Comparison of ENCODE assay signal across 8 mouse cellular contexts in genomic region chr1:83407616-83408015, GRCm38 (mm10). TPM values are rescaled to one million over a fixed set of nuclear protein-coding genes. Genes with fewer than 3 reads are reported as not detected.
A peak's percentile ranks its signal among the peaks of the same experiment; 100 is the strongest.
DNase-seq lines count a peak whose midpoint lies in the region; ATAC-seq and TF ChIP-seq lines count a peak whose summit lies in the region.

No protein-coding gene starts in this region.

- no peaks in the 10 kb centered on the region for H3K9me3 ChIP-seq in lung, postnatal 0 days (ENCODE audit: low read length)
- H3K9me3 ChIP-seq in limb, embryonic 14.5 days (ENCODE audit: control insufficient read depth, low read length): no peaks in the 10 kb centered on the region
- no peaks in the 10 kb centered on the region for H3K9me3 ChIP-seq in stomach, embryonic 15.5 days

- DNase-seq in embryo, embryonic 11 days: peak; percentile 7
- no peak for DNase-seq in embryo, embryonic 9.5 days (ENCODE audit: extremely low spot score)
- no peak for DNase-seq in lung, postnatal 0 days (ENCODE audit: low spot score)
- DNase-seq in lung, postnatal 25 days (ENCODE audit: low spot score): no peak
- DNase-seq in limb, embryonic 14.5 days (ENCODE audit: low spot score): no peak
- no peak for DNase-seq in adrenal gland, adult 8-10 months
- DNase-seq in gastrocnemius, postnatal 14 days: no peak

- no peak for ATAC-seq in lung, postnatal 0 days
- ATAC-seq in limb, embryonic 14.5 days (ENCODE audit: low FRiP score, low read depth): no peak
- no peak for ATAC-seq in stomach, embryonic 15.5 days (ENCODE audit: insufficient read depth, low FRiP score, low read depth)

- WGBS in lung, postnatal 0 days: 2% methylated on average over 11 of the region's 11 CpGs
- 0% methylated on average over 11 of the region's 11 CpGs for WGBS in limb, embryonic 14.5 days
- 4% methylated on average over 11 of the region's 11 CpGs for WGBS in stomach, embryonic 15.5 days

- no peak for TF ChIP-seq EP300 in lung, postnatal 0 days (IDR thresholded peaks at IDR 0.05)

- no peak overlapping the region for H3K9ac ChIP-seq in lung, postnatal 0 days (replicated peaks; ENCODE audit: low read depth)
- peak overlapping the region; percentile 43; the same call in 1 of the 2 replicates for H3K9ac ChIP-seq in limb, embryonic 14.5 days (ENCODE audit: low read depth, low read length, severe bottlenecking)
- H3K9ac ChIP-seq in stomach, embryonic 15.5 days: no peak overlapping the region

- no peak for TF ChIP-seq POLR2A in limb, embryonic 14.5 days (IDR thresholded peaks at IDR 0.05; ENCODE audit: borderline replicate concordance, extremely low read depth, insufficient read depth, insufficient read length)

- intact Hi-C loops in gastrocnemius, postnatal 14 days (cut with DNase I; ENCODE audit: low total_unique reads): no loop called here

- H3K27ac ChIP-seq in lung, postnatal 0 days (ENCODE audit: low read length): no peak overlapping the region
- H3K27ac ChIP-seq in limb, embryonic 14.5 days (replicated peaks; ENCODE audit: low read depth, low read length): no peak overlapping the region
- H3K27ac ChIP-seq in stomach, embryonic 15.5 days: no peak overlapping the region

- H3K36me3 ChIP-seq in lung, postnatal 0 days (ENCODE audit: insufficient read depth, low read length): no peaks in the 10 kb centered on the region
- H3K36me3 ChIP-seq in limb, embryonic 14.5 days (ENCODE audit: control insufficient read depth, insufficient read depth, low read length): no peaks in the 10 kb centered on the region
- H3K36me3 ChIP-seq in stomach, embryonic 15.5 days: no peaks in the 10 kb centered on the region

- TF ChIP-seq CTCF in lung, postnatal 0 days (IDR thresholded peaks at IDR 0.05): no peak

- no peaks in the 10 kb centered on the region for H3K4me1 ChIP-seq in lung, postnatal 0 days (ENCODE audit: insufficient read depth, low read depth, low read length)
- H3K4me1 ChIP-seq in limb, embryonic 14.5 days (ENCODE audit: control insufficient read depth, insufficient read depth, low read length): no peaks in the 10 kb centered on the region
- H3K4me1 ChIP-seq in stomach, embryonic 15.5 days: no peaks in the 10 kb centered on the region

- no peak overlapping the region; the same call in 1 of the 2 replicates for H3K4me3 ChIP-seq in lung, postnatal 0 days (ENCODE audit: low read depth, low read length)
- H3K4me3 ChIP-seq in limb, embryonic 14.5 days (replicated peaks; ENCODE audit: low read length): peak overlapping the region; percentile 39
- peak overlapping the region; percentile 42 for H3K4me3 ChIP-seq in stomach, embryonic 15.5 days (replicated peaks)

- H3K27me3 ChIP-seq in lung, postnatal 0 days (replicated peaks; ENCODE audit: insufficient read depth, low read length): no peaks in the 10 kb centered on the region
- 0 out of 2 replicates have a peak, but pooled peaks cover 10% of the 10 kb centered on the region for H3K27me3 ChIP-seq in limb, embryonic 14.5 days (ENCODE audit: control insufficient read depth, insufficient read depth, low read length)
- 0 out of 2 replicates have a peak, but pooled peaks cover 7% of the 10 kb centered on the region for H3K27me3 ChIP-seq in stomach, embryonic 15.5 days (replicated peaks)

- H3K4me2 ChIP-seq in lung, postnatal 0 days (replicated peaks; ENCODE audit: low read depth, low read length): peak overlapping the region; percentile 46
- H3K4me2 ChIP-seq in limb, embryonic 14.5 days (replicated peaks; ENCODE audit: low read depth, low read length, severe bottlenecking): peak overlapping the region; percentile 68
- peak overlapping the region; percentile 76 for H3K4me2 ChIP-seq in stomach, embryonic 15.5 days

RNA-seq across cellular contexts. Expression of gene Sphkap, which starts 0.4 kb away (rescaled TPM):
- 0.10 and 0.13 TPM in 2 replicates for polyA plus RNA-seq in lung, postnatal 0 days (2015; fragmentation: Nextera tagmentation; extraction: Ambion mirVana)
- 1.6 and 1.7 TPM in 2 replicates for polyA plus RNA-seq in limb, embryonic 14.5 days (2012; rRNA removed)
- 2.0 and 3.8 TPM in 2 replicates for polyA plus RNA-seq in limb, embryonic 14.5 days (2014; fragmentation: Nextera tagmentation; extraction: Ambion mirVana)
- 1.4 and 2.3 TPM in 2 replicates for polyA plus RNA-seq in stomach, embryonic 15.5 days (2015; fragmentation: Nextera tagmentation; extraction: Ambion mirVana)
- total RNA-seq in adrenal gland, adult 8-10 months (2022): 10 to 100 TPM in 3 of 4 experiments, 1 to 10 TPM in 1; 9.5 to 16.1 (median 12.4) TPM
- total RNA-seq in gastrocnemius, postnatal 14 days (2021): under 1 TPM; 0.27 to 0.76 TPM
